Mouse (Mus musculus) central nervous system, embryonic 18 days (tissue): ENCODE measurements around the gene Tnfrsf22. TPM values are rescaled to one million over a fixed set of nuclear protein-coding genes. Genes with fewer than 3 reads are reported as not detected.

Experiments used
- polyA plus RNA-seq: library from polyadenylated mRNA; depleted of rRNA; stranded (reverse); fragments of >200 nt; gene quantifications from 2 replicates; pipeline ENCODE4 v1.2.3, GENCODE M21; 2012; rRNA removed

Tnfrsf22 gene
- polyA plus RNA-seq = 4.9 and 6.7 TPM in 2 replicates

GRCm38 (mm10) chr7:143649034-143649768, at the start of gene Tnfrsf22:
Tnfrsf22 (minus strand) TSS chr7:143649661.

DNA sequence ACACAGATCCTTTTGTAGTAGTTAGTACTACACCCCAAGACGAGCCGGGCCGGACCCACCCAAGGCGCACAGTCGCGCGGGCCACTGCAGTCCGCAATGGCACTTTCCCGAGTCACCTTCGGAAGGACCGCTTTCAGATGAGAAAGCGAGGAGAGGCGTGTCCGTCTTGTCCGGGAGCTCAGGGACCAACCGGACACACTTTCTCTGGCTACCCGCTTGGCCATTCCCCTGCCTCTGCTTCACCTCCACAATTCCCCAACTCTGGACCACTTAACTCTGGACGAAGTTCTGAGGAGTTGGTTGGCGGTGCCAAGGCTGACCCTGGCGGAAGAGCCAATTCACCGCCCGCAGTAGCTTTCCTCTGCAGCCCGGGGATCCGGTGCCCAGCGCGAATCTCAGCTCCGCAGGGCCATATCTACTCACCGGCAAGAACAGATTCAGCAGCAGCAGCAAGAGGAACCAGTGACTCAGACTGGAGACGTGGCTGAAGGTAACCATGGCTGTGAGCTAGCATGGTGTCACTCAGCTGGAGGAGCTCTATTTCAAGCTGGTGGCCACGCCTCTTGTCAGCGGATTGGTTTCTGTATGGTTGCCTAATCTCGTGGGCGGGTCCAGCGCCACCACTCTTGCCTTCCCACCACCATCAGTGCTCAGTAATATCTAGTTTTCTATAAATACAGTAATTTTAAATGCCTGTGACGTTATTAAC, 36.1 kb upstream of the Tnfrsf22 start, which contains the start of gene Tnfrsf23:
TSS of gene Tnfrsf23 (minus strand) at position 514 of the 709 bp plus-strand sequence.

DNA sequence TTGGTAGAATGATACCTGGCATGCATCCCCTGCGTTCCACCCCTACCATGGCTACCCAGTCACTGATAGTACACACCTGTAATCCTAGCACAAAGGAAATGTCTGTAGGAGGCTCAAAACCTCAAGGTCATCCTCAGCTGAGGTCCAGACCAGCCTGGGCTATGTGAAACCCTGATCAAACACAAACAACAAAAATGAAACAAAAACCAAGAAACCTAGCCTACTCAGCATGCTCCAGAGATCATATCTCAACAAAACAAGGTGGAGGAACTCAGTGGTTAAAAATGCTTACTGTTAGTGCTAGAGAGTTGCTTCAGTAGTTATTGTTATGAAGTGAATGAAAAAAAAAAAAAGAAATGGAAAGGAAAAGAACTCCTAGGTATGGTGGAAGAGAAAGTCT, 20.9 kb downstream of the Tnfrsf22 start, which contains the start of gene Tnfrsf26:
TSS of gene Tnfrsf26 (minus strand) at position 183 of the 400 bp plus-strand sequence.

DNA sequence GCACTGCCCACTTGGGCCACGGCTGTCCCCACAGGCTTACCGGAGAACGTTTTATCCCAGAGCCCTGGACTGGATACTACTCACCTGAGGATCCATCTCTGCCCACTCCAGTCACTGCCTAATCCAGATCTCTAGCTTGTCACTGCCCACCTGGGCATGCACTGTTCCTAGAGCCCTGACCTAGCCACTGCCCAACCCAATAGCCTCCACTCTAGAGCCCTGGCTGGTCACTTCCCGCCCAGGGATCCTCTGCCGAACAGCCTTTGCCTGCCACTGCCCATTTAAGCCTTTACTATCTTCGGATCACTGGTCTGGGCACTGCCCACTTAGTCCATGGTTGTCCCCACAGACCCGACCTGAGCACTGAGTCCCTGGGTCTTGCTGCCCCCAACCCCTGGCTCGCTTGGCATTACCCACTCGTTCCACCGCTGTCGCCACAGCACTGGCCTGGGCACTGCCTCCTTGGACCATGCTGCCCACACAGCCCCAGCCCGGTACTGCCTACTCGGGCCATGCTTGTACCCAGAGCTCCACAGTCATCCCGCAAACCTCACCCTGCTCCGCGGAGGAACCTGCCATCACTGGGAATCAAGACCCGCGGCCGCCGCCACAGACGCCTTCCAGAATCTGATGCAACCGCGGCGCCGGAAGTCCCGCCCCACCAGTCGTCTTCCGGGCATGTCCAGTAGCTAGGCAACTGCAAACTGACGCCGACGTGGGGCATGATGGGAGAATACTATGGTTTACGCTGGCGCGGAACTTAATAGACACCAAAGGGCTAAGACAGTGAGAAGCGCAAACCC, 49.8 kb downstream of the Tnfrsf22 start, which contains the start of gene Cars:
TSS of gene Cars (minus strand) at position 663 of the 803 bp plus-strand sequence.

Other genes starting within 250 kb of the Tnfrsf22 start
- gene Cdkn1c, start 188.6 kb downstream of the Tnfrsf22 start, polyA plus RNA-seq = 107 and 110 TPM in 2 replicates
- gene Slc22a18, start 175.9 kb downstream of the Tnfrsf22 start, polyA plus RNA-seq = 0.79 and 0.96 TPM in 2 replicates
- gene Phlda2, start 146.5 kb downstream of the Tnfrsf22 start, polyA plus RNA-seq = 0.34 and 0.43 TPM in 2 replicates
- gene Nap1l4, start 100.6 kb downstream of the Tnfrsf22 start, polyA plus RNA-seq = 233 and 239 TPM in 2 replicates
- gene Cars, start 49.6 kb downstream of the Tnfrsf22 start, polyA plus RNA-seq = 48.1 and 49.1 TPM in 2 replicates
- 0.17 and 0.26 TPM in 2 replicates for gene Tnfrsf26, start 20.9 kb downstream of the Tnfrsf22 start, polyA plus RNA-seq
- gene Tnfrsf23, start 36.2 kb upstream of the Tnfrsf22 start, polyA plus RNA-seq = 3.5 and 4.1 TPM in 2 replicates
- gene Osbpl5, start 107.3 kb upstream of the Tnfrsf22 start, polyA plus RNA-seq = 59.2 and 60.0 TPM in 2 replicates
- gene Mrgprg, start 117.3 kb upstream of the Tnfrsf22 start, polyA plus RNA-seq = not detected in 2 replicates
- 9.9 and 10.1 TPM in 2 replicates for gene Mrgpre, start 134.8 kb upstream of the Tnfrsf22 start, polyA plus RNA-seq
- 8.5 and 10.3 TPM in 2 replicates for gene Nadsyn1, start 173.2 kb upstream of the Tnfrsf22 start, polyA plus RNA-seq
- gene Dhcr7, start 173.5 kb upstream of the Tnfrsf22 start, polyA plus RNA-seq = 128 TPM in 2 replicates
- gene Gm498, start 217.2 kb upstream of the Tnfrsf22 start, polyA plus RNA-seq = not detected in 2 replicates